Mouse (Mus musculus) hindbrain, embryonic 14.5 days (tissue): ENCODE data around the gene Yy1. TPM values are rescaled to one million over a fixed set of nuclear protein-coding genes. Genes with fewer than 3 reads are reported as not detected.

Source experiments
- ATAC-seq: fragments of 200-750 bp; cut with Nextera tagmentation; 2 replicates; pipeline ENCODE4 v1.8.0; 2017; ENCODE audit warnings: moderate number of reproducible peaks, mild to moderate bottlenecking, moderate TSS enrichment, moderate library complexity; ENCODE audit not compliant: low FRiP score
- DNase-seq: peaks from one replicate; pipeline ENCODE4 v3.0.0-alpha.2; 2015; ENCODE audit warnings: low spot score
- H3K27ac ChIP-seq: fragments of 300-500 bp; sonication (generic); 2 replicates; pipeline ENCODE4 v1.5.1; 2014; ENCODE audit warnings: mild to moderate bottlenecking, moderate library complexity
- H3K27me3 ChIP-seq: fragments of 300-500 bp; sonication (generic); 2 replicates; pipeline ENCODE4 v1.6.1; 2014; ENCODE audit warnings: mild to moderate bottlenecking, low read length, mixed read lengths; ENCODE audit not compliant: control insufficient read depth, insufficient read depth
- H3K36me3 ChIP-seq: fragments of 300-500 bp; sonication (generic); replicated peaks from 2 replicates; pipeline ENCODE4 v1.6.1; 2014; ENCODE audit not compliant: control insufficient read depth, insufficient read depth
- H3K4me1 ChIP-seq: fragments of 300-500 bp; sonication (generic); replicated peaks from 2 replicates; pipeline ENCODE4 v1.6.1; 2014; ENCODE audit warnings: antibody characterized with exemption, low read length, mixed read lengths; ENCODE audit not compliant: control insufficient read depth, insufficient read depth
- H3K4me2 ChIP-seq: fragments of 300-500 bp; sonication (generic); replicated peaks from 2 replicates; pipeline ENCODE4 v1.6.1; 2014; ENCODE audit warnings: mild to moderate bottlenecking, moderate library complexity
- H3K4me3 ChIP-seq: fragments of 300-500 bp; sonication (generic); replicated peaks from 2 replicates; pipeline ENCODE4 v1.5.1; 2014; ENCODE audit warnings: mild to moderate bottlenecking, low read length
- H3K9ac ChIP-seq: fragments of 300-500 bp; sonication (generic); 2 replicates; pipeline ENCODE4 v1.6.1; 2014
- H3K9me3 ChIP-seq: fragments of 300-500 bp; sonication (generic); 2 replicates; pipeline ENCODE4 v1.6.1; 2016; ENCODE audit warnings: low read length; ENCODE audit not compliant: control insufficient read depth
- WGBS: fragments of 180-500 bp; shearing (Covaris S2); extraction: QIAGEN DNeasy Blood & Tissue Kit; methylation state at CpG from one replicate; pipeline ENCODE4 v1.1.7; 2014; 5-methylcytosine and 5-hydroxymethylcytosine counted together
- polyA plus RNA-seq: library from polyadenylated mRNA; unstranded; fragments of >200 nt; fragmentation: Nextera tagmentation; extraction: Ambion mirVana; gene quantifications from 2 replicates; pipeline ENCODE4 v1.2.1, GENCODE M21; 2014

The Yy1 gene
- polyA plus RNA-seq, 1 experiment from 2014 or later: 14.9 TPM

DNA sequence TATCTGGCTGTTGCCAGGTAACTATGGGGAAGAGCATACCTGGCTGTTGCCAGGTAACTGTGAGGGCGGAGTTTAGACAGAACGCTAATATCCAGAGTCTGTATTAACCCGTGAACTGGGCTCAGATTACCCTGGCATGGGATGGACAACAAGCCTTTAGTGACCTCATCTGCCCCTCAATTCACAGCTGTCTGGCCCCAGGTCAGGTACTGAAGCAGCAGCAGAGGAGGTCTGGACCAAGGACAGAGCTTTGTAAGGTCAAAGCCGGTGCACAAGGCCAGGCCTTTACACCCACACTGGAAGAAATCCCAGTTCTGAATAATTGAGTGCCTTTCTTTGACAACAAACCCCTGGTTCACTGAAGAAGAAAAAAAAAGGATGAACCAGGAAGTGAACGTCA is 36.9 kb downstream of the Yy1 start:
- WGBS: 84% methylated on average over 5 of the region's 5 CpGs
- ATAC-seq: no peak
- Histone ChIP-seq H3K36me3 (peaks cover 10% of the 10 kb centered on the region; the same call in 1 of the 2 replicates), H3K4me1 (peaks cover 14% of the 10 kb centered on the region), H3K4me3 (no peak overlapping the region), H3K9ac (no peak overlapping the region), H3K27me3 (no peaks in the 10 kb centered on the region), H3K27ac (no peak overlapping the region), H3K9me3 (no peaks in the 10 kb centered on the region), H3K4me2 (no peak overlapping the region)
- DNase-seq: no peak

DNA sequence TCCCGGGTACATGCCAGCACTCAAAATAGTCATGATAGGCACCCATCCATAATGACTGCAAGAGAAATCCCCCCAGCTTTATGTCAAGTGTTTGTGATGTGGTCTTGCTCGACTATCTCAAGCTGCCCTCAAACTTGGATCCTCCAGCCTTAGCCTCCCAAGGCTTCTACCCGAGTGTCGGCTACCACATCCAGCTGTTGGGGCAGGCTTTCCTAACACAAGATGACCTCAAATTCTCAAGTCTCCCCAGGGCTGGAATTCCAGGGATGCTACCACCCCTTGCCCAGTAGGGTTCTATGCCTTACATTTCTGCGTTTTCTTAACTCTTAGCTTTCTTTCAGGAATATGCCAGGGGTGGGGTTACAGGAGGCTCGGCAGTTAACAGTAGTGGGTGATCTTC is 37.6 kb downstream of the Yy1 start:
- H3K4me1 ChIP-seq: peaks cover 21% of the 10 kb centered on the region
- H3K27ac ChIP-seq: no peak overlapping the region
- no peak overlapping the region for H3K4me3 ChIP-seq
- ATAC-seq (no peak), DNase-seq (no peak)
- H3K27me3 ChIP-seq: no peaks in the 10 kb centered on the region
- WGBS: 91% methylated on average over 6 of the region's 6 CpGs
- H3K4me2 ChIP-seq: no peak overlapping the region
- H3K9me3 ChIP-seq: no peaks in the 10 kb centered on the region
- no peak overlapping the region for H3K9ac ChIP-seq
- peaks cover 10% of the 10 kb centered on the region; the same call in 1 of the 2 replicates for H3K36me3 ChIP-seq

DNA sequence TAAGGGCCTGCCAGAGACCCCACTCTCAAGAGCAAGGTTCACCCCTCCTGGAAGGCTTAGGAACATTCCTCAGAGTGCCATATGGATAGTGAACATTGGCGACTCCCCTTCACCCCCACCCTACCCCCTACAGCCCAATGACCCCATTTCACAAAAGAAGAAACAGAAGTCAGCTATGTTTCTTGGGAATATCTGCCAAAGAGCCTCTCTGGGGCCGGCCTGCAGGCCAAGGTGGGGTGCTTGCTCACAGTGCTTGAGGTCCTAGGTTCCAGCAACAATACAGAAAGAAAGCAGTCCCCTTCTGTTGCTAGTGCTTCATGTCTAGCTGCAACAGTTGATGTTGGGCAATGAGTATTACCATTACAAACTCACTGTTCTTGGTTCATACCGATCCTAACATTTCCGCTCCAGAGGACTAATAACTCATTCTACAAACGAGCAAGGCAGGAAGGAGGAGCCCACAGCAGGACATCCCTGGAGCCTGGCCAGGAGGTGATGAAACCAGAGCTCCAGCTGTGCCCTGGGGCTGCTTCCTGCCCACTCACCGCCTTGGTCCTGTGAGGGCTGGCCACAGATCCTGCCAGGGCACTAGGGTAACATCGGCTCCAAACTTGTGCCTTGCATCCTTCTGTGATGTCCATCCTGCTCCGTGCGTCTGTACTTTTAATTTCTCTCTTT is 39.3 kb downstream of the Yy1 start:
- ATAC-seq (no peak), DNase-seq (no peak)
- H3K4me2 ChIP-seq: no peak overlapping the region
- H3K27ac ChIP-seq: no peak overlapping the region
- H3K4me3 ChIP-seq: no peak overlapping the region
- H3K9me3 ChIP-seq: no peaks in the 10 kb centered on the region
- 59% methylated on average over 9 of the region's 9 CpGs for WGBS
- H3K9ac ChIP-seq: no peak overlapping the region
- H3K27me3 ChIP-seq: no peaks in the 10 kb centered on the region
- 0 out of 2 replicates have a peak, but pooled peaks cover 2% of the 10 kb centered on the region for H3K36me3 ChIP-seq
- peaks cover 30% of the 10 kb centered on the region for H3K4me1 ChIP-seq

DNA sequence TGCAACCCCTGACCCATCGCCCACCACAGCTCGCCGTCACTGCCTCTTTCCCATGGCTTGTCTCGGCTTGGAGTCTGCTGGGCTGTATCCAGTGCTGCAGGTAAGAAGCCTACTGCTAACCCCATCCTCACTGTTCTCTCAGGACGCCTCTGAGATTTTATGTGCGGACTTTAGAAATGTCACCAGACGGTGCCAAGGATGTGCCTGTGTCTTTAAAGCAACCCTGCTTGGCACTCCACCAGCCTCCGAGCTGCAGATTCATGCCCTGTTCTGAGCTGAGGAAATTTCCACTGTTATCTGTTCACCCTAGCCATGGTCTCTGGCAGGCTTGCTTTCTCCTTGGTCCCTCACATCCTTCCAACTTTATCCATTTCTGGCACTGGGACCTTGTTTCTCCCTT is 40.1 kb downstream of the Yy1 start:
- Histone ChIP-seq H3K4me3 (no peak overlapping the region), H3K9me3 (no peaks in the 10 kb centered on the region), H3K9ac (no peak overlapping the region), H3K27ac (no peak overlapping the region), H3K4me2 (no peak overlapping the region), H3K36me3 (no peaks in the 10 kb centered on the region), H3K4me1 (peaks cover 38% of the 10 kb centered on the region), H3K27me3 (no peaks in the 10 kb centered on the region)
- DNase-seq (no peak), ATAC-seq (no peak)
- WGBS: 87% methylated on average over 8 of the region's 8 CpGs

DNA sequence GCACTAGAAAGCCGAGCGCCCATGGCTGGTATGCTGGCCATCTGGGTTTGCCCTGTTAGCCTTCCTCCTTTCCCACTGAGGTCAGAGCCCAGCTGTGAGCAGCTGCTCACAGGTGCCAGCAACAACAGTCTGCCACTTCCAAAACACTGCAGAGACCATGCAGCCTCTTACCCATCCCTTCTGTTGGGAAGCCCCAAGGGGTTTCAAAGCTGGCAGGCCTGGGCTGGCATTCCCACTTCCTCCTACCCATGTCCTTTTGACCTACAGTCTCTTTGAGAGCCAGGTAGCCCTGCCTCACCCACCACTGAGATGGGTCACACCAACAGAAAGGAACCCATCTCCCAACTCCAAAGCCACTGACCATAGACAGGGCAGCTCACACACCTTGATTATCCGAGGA is 40.6 kb downstream of the Yy1 start:
- Histone ChIP-seq H3K9ac (no peak overlapping the region), H3K36me3 (no peaks in the 10 kb centered on the region), H3K4me2 (no peak overlapping the region), H3K4me3 (no peak overlapping the region), H3K9me3 (no peaks in the 10 kb centered on the region), H3K27ac (no peak overlapping the region), H3K4me1 (peaks cover 43% of the 10 kb centered on the region), H3K27me3 (no peaks in the 10 kb centered on the region)
- 87% methylated on average over 3 of the region's 3 CpGs for WGBS
- DNase-seq (no peak), ATAC-seq (no peak)

DNA sequence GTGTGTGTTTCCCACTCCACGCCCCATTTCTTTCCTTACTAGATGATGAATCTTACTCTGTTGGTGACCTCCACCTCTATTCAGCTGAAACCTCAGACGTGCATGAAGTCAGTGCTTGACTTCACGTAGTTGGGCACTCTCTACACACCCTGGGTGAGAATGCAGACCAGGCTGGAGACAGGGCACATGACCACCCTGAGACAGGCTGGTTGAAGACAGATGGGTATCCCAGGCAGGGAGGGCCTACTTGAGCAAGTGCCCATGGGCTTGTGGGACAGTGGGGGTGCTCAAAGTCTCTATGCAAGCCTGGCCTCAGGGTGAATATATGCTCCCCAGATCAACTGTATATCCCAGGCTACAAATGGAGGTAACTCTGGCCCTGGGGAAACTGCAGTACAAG is 41.6 kb downstream of the Yy1 start:
- Histone ChIP-seq H3K4me1 (peaks cover 43% of the 10 kb centered on the region), H3K4me2 (peak overlapping the region; percentile 88), H3K9me3 (no peaks in the 10 kb centered on the region), H3K4me3 (peak overlapping the region; percentile 66), H3K36me3 (no peaks in the 10 kb centered on the region), H3K27ac (no peak overlapping the region), H3K9ac (peak overlapping the region; percentile 72; the same call in 1 of the 2 replicates), H3K27me3 (no peaks in the 10 kb centered on the region)
- 79% methylated on average over 3 of the region's 3 CpGs for WGBS
- no peak for ATAC-seq
- DNase-seq: no peak

DNA sequence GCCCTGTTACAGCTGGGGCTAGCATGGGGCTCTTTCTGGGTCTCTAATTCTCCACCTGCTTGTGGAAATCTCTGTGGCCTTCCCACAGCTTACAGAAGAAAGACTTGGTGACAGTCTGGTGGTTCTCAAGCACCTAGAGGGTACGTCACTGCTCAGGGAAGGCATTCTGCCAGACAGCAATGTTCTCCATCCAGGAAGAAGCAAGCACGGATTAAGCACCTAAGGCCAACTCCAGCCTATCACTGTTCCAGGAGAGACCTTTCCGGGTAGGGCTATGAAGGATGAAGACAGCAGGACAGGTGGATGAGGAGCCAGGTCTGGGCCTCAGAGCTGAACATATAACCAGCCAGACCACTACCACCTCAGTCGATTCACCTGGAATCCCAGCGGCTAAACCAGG is 42.0 kb downstream of the Yy1 start:
- Histone ChIP-seq H3K36me3 (no peaks in the 10 kb centered on the region), H3K9me3 (no peaks in the 10 kb centered on the region), H3K4me3 (peak overlapping the region; percentile 66), H3K4me1 (peaks cover 43% of the 10 kb centered on the region), H3K27me3 (no peaks in the 10 kb centered on the region), H3K9ac (peak overlapping the region; percentile 72), H3K4me2 (peak overlapping the region; percentile 88), H3K27ac (no peak overlapping the region)
- no peak for DNase-seq
- no peak for ATAC-seq
- 51% methylated on average over 5 of the region's 5 CpGs for WGBS

DNA sequence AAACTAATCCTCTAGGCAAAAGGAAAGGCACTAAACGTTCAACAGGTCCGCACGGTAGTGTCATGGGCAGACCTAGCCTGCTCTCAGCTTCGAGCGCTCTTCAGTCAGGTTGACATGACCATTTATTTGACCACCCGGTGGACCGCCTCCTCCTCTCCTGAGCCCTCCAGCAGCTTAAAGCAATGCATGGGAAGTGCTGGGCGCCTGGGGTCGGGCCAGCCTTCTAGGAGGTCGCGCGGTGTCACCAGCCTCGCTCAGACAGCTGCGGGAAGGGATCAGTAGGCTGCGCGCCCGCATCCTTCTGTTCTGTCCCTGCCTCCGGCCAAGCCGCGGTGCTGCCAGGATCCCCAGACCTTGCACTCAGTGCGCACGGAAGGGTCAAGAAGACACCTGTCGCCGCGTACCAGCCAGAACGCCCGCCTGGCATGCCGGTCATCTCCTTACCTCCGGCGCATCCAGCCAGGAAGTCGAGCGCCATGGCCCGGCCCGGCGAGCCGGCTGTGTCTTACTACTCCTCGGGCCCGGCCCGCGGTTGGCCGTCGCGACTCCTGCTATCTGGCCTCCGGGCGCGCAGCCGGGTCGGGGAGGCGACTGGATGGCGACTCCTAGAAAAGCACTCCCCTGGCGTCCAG is 42.6 kb downstream of the Yy1 start:
- H3K4me3 ChIP-seq: peak overlapping the region; percentile 66
- H3K4me2 ChIP-seq: peak overlapping the region; percentile 88
- WGBS: under 1% methylated on average over 51 of the region's 51 CpGs
- no peaks in the 10 kb centered on the region for H3K36me3 ChIP-seq
- no peaks in the 10 kb centered on the region for H3K27me3 ChIP-seq
- ATAC-seq (peak; percentile 12), DNase-seq (no peak)
- H3K9ac ChIP-seq: peak overlapping the region; percentile 72
- H3K9me3 ChIP-seq: no peaks in the 10 kb centered on the region
- H3K4me1 ChIP-seq: peaks cover 43% of the 10 kb centered on the region
- H3K27ac ChIP-seq: 0 out of 2 replicates have a peak overlapping the region, but pooled peaks have one; percentile 61

DNA sequence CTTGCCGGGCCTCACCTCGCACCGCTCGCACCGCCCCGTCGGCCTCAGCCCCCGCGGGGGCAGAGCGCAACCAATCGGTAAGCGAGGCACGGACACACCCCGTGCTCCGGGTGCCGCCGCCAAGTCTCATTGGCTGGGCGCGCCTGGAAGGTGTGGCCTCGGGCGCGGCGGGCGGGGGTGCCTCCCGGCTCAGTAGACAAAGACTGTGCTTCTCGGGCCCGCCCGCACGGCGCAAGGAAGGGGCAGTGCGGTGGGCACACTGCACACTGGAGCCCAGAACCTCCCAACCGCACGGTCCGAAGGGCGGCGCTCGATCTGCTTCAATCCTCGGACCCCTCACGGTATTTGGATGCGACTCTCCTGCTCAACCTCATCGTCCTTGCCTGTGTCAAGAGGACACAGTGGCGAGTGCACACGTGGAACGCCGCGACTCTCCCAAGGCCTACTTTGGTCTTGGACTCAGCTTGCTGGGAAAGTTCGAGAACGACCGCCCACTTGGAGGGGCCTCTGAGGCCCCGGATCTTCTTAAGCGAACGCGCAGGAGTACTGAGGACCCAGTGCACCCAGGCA is 43.2 kb downstream of the Yy1 start, which contains the start of the genes Slc25a29 and Slc25a47:
Slc25a29 (minus strand) TSS at position 44 of the 570 bp plus-strand sequence.
Slc25a47 (plus strand) TSS at position 207 of the 570 bp plus-strand sequence.
- H3K9me3 ChIP-seq: no peaks in the 10 kb centered on the region
- WGBS: under 1% methylated on average over 52 of the region's 53 CpGs
- H3K4me3 ChIP-seq: peak within 1 kb of the TSS; percentile 66
- H3K9ac ChIP-seq: peak within 1 kb of the TSS; percentile 72
- H3K4me1 ChIP-seq: peaks cover 43% of the 10 kb centered on the region
- H3K27me3 ChIP-seq: no peaks in the 10 kb centered on the region
- peak within 1 kb of the TSS; percentile 81 for H3K27ac ChIP-seq
- peaks cover 5% of the 10 kb centered on the region for H3K36me3 ChIP-seq
- peak within 1 kb of the TSS; percentile 88 for H3K4me2 ChIP-seq
- DNase-seq (peak; percentile 96), ATAC-seq (peak; percentile 98)
